Mouse (Mus musculus): ENCODE results near the gene Gm10722.
"Not testable (repeated sequence)": the region's sequence is repeated elsewhere in the genome, so short reads cannot be mapped to it uniquely, and the experiment has no call there.

The Gm10722 gene

GRCm38 (mm10) chr9:3026136-3026535, 25.4 kb downstream of the Gm10722 start:
- not testable (repeated sequence) for DNase-seq

GRCm38 (mm10) chr9:3026741-3027140, 26.0 kb downstream of the Gm10722 start:
- DNase-seq: not testable (repeated sequence)

- DNase-seq: not testable (repeated sequence)
Observed at GRCm38 (mm10) chr9:3027200-3027599, 26.5 kb downstream of the Gm10722 start.

- DNase-seq: peak; percentile 37
Observed at GRCm38 (mm10) chr9:3029276-3030000, 28.7 kb downstream of the Gm10722 start.

GRCm38 (mm10) chr9:3030677-3031318, 30.1 kb downstream of the Gm10722 start:
- not testable (repeated sequence) for DNase-seq

- not testable (repeated sequence) for DNase-seq
Observed at GRCm38 (mm10) chr9:3034299-3034698, 33.6 kb downstream of the Gm10722 start, which contains the start of gene Gm17535. Gene Gm17535, plus strand, starts transcription at chr9:3034599.

- DNase-seq: not testable (repeated sequence)
Observed at GRCm38 (mm10) chr9:3036577-3036976, 35.9 kb downstream of the Gm10722 start, which contains the start of gene Gm10715. Gene Gm10715, plus strand, starts transcription at chr9:3036877.

- DNase-seq: not testable (repeated sequence)
Observed at GRCm38 (mm10) chr9:3038161-3038560, 37.4 kb downstream of the Gm10722 start.
